Mouse (Mus musculus) E14TG2a.4 (cell line): ENCODE measurements around the gene Chmp1a.
A peak's percentile ranks its signal among the peaks of the same experiment; 100 is the strongest.

Source experiments
- H3K27me3 ChIP-seq: 2 replicates; pipeline ENCODE4 v1.6.1; 2014; ENCODE audit warnings: low read length, control low read depth; ENCODE audit not compliant: insufficient read depth
- H3K36me3 ChIP-seq: 2 replicates; pipeline ENCODE4 v1.6.1; 2014; ENCODE audit warnings: low read length, control low read depth; ENCODE audit not compliant: insufficient read depth
- H3K4me1 ChIP-seq: replicated peaks from 2 replicates; pipeline ENCODE4 v1.6.1; 2014; ENCODE audit warnings: low read depth, low read length, control low read depth
- H3K4me3 ChIP-seq: replicated peaks from 2 replicates; pipeline ENCODE4 v1.5.1; 2014; ENCODE audit warnings: mild to moderate bottlenecking, low read length
- H3K9me3 ChIP-seq: 2 replicates; pipeline ENCODE4 v1.6.1; 2014; ENCODE audit warnings: low read length, control low read depth
- CTCF ChIP-seq: conservative IDR thresholded peaks from 2 replicates; pipeline ENCODE4 v1.5.1; 2014; ENCODE audit warnings: low read length
- NANOG ChIP-seq: IDR thresholded peaks from 2 replicates; pipeline ENCODE4 v1.6.1; 2014; ENCODE audit warnings: borderline replicate concordance, low read length, mixed read lengths
- POU5F1 ChIP-seq: IDR thresholded peaks from 2 replicates; pipeline ENCODE4 v1.6.1; 2014; ENCODE audit warnings: low read length, borderline replicate concordance

Chmp1a gene

DNA sequence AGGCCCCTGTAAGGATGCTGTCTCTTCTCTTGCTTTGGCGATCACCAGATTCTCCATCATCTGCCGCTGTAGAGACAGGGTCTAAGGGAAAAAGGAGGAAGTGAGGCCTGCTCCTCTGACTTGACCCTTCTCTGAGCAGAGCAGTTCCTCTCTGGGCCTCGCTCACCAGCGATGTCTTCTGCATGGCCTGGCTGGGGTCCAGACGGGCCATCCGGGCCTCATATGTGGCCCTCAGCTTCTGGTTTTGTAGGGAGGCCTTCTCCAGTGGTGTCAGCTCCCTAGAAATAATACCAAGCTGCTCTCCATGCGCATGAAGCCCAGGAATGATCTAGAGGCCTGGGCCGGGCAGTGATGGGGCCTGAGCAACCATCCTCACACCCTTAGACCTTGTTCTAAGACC lies 36.0 kb upstream of the Chmp1a start:
- peaks cover 83% of the 10 kb centered on the region for H3K36me3 ChIP-seq
- no peaks in the 10 kb centered on the region for H3K27me3 ChIP-seq
- H3K4me3 ChIP-seq = no peak overlapping the region
- no peak for TF ChIP-seq CTCF
- no peak for TF ChIP-seq POU5F1
- no peak for TF ChIP-seq NANOG
- peaks cover 39% of the 10 kb centered on the region for H3K4me1 ChIP-seq
- H3K9me3 ChIP-seq = no peaks in the 10 kb centered on the region

DNA sequence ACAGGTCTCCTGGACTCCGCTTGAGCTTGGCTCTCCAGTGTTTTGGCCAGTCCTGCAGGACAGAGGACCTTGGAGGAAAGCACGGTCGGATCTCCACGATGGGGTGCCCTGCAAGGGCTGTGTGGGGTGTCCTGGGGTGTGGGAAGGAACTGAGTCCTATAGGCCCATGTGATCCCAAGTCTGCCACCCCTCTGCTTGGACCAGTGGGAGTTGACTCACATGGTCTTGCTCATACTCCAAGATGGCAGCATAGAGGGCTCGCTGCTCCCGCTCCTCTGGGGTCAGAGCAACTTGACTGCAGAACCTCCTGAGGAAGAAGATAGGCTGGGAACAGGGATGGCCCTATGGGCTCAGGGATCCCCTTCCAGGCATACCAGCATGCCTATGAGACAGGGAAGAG lies 35.2 kb upstream of the Chmp1a start:
- H3K9me3 ChIP-seq = no peaks in the 10 kb centered on the region
- H3K27me3 ChIP-seq = no peaks in the 10 kb centered on the region
- H3K4me3 ChIP-seq = no peak overlapping the region
- TF ChIP-seq CTCF (no peak), POU5F1 (no peak), NANOG (no peak)
- H3K36me3 ChIP-seq = peaks cover 89% of the 10 kb centered on the region
- H3K4me1 ChIP-seq = peaks cover 39% of the 10 kb centered on the region

DNA sequence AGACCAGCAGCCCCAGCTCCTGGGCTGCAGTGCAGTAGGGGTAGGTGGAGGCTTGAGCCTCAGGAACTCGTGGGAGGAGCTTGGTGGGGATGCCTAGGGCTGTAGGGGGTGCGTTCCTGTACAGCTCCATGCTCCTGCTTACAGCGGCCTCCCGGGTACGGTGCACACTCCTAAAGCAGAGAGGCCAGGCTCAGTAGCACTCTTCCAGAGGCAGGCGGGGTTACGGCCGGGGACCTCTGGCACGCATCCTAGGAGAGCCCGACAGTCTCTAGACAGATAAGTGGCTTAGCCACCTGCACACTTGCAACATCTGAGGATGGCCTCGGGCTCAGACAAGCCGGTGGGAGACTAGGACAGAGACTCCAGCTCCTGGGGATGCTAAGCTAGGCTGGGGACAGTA lies 33.0 kb upstream of the Chmp1a start:
- Histone ChIP-seq H3K4me3 (peak overlapping the region; percentile 35; the same call in 1 of the 2 replicates), H3K4me1 (peaks cover 38% of the 10 kb centered on the region), H3K36me3 (peaks cover 86% of the 10 kb centered on the region), H3K27me3 (no peaks in the 10 kb centered on the region), H3K9me3 (no peaks in the 10 kb centered on the region)
- TF ChIP-seq NANOG = no peak
- no peak for TF ChIP-seq POU5F1
- no peak for TF ChIP-seq CTCF

DNA sequence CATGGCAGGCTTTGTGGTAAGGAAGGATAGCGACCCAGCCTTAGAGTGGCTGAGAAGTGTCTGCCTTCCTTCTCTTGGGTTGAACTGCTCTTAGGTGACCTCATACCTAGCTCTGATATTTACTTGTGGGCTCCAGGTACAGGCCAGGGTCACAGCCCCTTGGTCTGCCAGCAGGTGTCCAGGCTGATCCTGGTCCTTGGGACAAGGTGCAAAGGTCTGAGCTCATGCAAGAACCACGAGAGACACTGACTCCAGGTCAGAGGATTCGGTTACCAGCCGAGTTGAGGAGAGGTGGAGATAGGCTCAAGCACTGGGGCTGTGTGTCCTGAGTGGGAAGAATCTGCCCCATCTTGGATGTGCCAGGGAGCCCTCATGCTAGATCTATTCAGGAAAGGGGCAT lies 31.8 kb upstream of the Chmp1a start:
- Histone ChIP-seq H3K9me3 (no peaks in the 10 kb centered on the region), H3K4me1 (peaks cover 38% of the 10 kb centered on the region), H3K27me3 (no peaks in the 10 kb centered on the region), H3K4me3 (no peak overlapping the region), H3K36me3 (peaks cover 74% of the 10 kb centered on the region)
- no peak for TF ChIP-seq NANOG
- no peak for TF ChIP-seq POU5F1
- no peak for TF ChIP-seq CTCF

DNA sequence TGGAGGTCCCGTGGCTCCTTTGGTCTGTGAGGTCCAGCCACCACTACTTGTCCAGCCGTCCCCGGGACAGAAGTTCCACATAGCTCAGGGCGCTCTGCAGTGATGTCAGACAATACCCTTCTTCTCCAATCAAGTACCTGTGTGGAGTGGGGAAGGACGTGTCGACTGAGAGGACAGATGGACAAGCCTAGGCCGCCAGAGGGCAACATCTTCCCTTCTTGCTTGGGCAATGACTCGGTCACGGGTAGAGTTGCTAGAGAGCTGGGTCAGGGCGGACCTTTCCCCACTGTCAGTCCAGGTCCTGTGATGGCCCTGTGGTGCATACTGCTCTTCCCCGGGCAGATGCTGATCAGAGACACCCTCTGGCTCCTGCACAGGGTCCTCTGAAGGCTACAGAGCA lies 30.5 kb upstream of the Chmp1a start:
- Histone ChIP-seq H3K4me3 (peak overlapping the region; percentile 10; the same call in 1 of the 2 replicates), H3K4me1 (peaks cover 38% of the 10 kb centered on the region), H3K27me3 (no peaks in the 10 kb centered on the region), H3K9me3 (no peaks in the 10 kb centered on the region), H3K36me3 (peaks cover 61% of the 10 kb centered on the region)
- TF ChIP-seq POU5F1 (no peak), CTCF (no peak), NANOG (no peak)

DNA sequence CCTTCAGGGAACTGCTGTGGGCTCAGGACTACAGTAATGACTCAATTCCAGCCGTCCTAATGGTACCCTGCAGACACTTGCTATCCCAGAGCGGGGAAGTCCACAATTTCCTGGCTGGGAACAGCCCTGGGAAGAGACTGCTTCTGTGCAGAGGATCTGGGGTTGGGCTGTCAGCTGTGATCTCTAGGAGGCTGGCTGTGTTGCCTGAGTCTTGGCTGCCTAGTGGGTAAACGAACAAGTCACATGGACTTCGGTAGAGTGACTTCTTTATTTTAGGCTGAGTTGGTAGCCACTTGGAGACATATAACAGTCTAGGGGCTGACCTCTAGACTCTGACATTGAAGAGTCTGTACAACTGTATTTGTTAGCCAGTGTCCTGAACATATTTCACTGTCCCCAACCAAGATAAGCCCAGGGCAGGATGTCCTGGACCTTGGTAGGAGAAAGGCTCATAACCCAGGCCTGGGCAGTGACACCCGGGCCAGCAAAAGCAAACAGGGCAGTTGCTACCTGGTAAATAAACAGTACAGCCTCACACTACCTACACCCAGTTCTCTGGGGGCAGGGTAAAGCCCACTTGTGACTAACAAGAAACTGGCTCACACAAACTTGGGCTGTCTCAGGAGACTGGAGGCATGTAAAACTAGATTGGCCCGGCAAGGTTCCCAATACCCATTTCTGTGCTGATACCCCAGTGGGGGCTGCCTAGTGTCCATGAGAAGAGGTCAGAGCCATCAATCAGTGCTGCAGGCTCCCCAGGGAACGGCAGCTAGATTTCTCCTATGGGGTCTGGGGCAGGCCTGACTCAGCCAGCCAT lies 29.8 kb upstream of the Chmp1a start:
- H3K36me3 ChIP-seq = peaks cover 54% of the 10 kb centered on the region
- no peaks in the 10 kb centered on the region for H3K9me3 ChIP-seq
- no peak for TF ChIP-seq CTCF
- no peak for TF ChIP-seq POU5F1
- TF ChIP-seq NANOG = no peak
- peaks cover 38% of the 10 kb centered on the region for H3K4me1 ChIP-seq
- H3K4me3 ChIP-seq = no peak overlapping the region
- H3K27me3 ChIP-seq = no peaks in the 10 kb centered on the region

DNA sequence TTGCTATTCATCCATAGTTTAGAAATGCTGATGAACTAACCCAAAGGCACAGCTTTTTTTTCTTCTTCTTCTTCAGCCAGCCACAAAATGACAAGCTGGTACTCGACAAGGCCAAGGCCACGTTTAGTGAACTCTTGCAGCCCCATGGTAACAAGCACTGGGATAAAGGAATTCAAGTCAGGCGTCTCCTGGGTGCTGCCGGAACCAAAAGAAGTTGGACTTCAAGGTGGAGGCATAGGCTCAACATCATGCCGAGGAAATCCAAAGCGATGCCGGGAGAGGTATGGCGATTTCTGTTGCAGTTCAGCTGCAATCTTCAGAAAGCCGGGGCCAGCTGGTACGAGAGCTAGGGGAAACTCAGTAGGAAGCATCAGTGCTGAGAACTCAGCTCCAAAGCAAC lies 26.8 kb upstream of the Chmp1a start:
- Histone ChIP-seq H3K36me3 (peaks cover 24% of the 10 kb centered on the region), H3K4me3 (no peak overlapping the region), H3K9me3 (no peaks in the 10 kb centered on the region), H3K4me1 (peaks cover 39% of the 10 kb centered on the region), H3K27me3 (peaks cover 16% of the 10 kb centered on the region)
- TF ChIP-seq POU5F1 (no peak), CTCF (no peak), NANOG (no peak)

DNA sequence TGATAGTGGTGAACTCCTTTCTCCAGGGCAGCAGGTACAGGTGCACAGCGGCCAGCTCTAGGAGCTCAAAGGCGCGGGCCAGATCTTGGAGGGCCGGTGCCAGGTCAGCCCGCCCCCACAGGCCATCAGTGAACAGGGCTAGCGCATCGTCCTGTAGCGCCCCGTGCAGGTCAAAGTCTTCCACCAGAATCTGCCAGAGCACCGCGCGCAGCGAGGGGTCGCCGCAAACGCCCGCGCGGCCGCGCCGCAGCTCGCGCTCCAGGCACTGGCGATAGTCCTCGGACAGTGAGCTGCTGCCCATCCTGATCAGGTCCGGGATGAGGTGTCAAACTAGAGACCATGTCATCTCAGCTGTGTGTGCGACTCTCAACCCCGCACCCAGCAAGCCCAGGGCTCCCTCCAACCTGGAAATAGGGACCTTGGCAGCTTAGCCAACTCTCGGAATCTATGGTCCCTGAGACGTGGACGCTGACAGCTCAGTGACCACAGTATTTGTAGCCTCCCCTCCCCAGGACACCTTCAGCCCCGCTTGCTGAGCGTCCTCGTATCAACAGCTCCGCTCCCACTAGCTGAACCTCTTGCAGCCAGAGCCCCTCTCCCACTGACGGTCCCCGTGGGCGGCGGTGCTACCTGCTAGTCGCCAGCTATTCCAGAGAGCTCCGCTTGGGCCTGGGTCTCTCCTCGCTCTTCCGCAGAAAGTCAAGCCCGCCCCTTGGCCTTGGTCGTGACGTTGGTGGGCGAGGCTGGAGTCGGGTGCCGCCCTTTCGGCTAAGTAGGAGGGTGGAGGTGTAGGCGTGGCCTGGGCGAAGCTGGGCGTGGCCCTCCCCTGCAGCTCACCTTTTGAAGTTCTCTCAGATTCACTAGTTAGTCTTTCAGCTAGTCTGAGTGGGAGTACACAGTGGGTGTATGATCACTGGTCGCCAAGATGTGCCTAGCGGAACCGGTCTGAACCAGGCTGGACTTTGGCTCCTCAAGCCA lies 23.2 kb upstream of the Chmp1a start, which contains the start of gene Spata2l:
TSS of gene Spata2l (minus strand) at position 714 of the 978 bp plus-strand sequence.
- H3K36me3 ChIP-seq = peaks cover 11% of the 10 kb centered on the region
- H3K27me3 ChIP-seq = peaks cover 22% of the 10 kb centered on the region
- H3K4me3 ChIP-seq = peak within 1 kb of the TSS; percentile 78
- TF ChIP-seq NANOG = no peak
- no peak for TF ChIP-seq CTCF
- no peak for TF ChIP-seq POU5F1
- no peaks in the 10 kb centered on the region for H3K9me3 ChIP-seq
- H3K4me1 ChIP-seq = peaks cover 59% of the 10 kb centered on the region
